Mouse (Mus musculus) bone marrow macrophage, adult 2 months (primary cell): ENCODE data around the gene Olfr160. TPM values are rescaled to one million over a fixed set of nuclear protein-coding genes. Genes with fewer than 3 reads are reported as not detected.

Experiments
- H3K27ac ChIP-seq: 2 replicates; pipeline ENCODE4 v1.5.1; 2012; ENCODE audit warnings: low read depth, low read length; ENCODE audit not compliant: insufficient read depth
- H3K4me1 ChIP-seq: 2 replicates; pipeline ENCODE4 v1.6.1; 2012; ENCODE audit warnings: low read length; ENCODE audit not compliant: control insufficient read depth, insufficient read depth
- H3K4me3 ChIP-seq: 2 replicates; pipeline ENCODE4 v1.5.1; 2012; ENCODE audit warnings: mild to moderate bottlenecking, low read length, moderate library complexity; ENCODE audit not compliant: insufficient read depth
- CTCF ChIP-seq: IDR thresholded peaks from 2 replicates; pipeline ENCODE4 v1.5.1; 2012; ENCODE audit warnings: low read depth, mild to moderate bottlenecking, low read length, moderate library complexity
- POLR2A ChIP-seq: IDR thresholded peaks from 2 replicates; pipeline ENCODE4 v1.6.1; 2012; ENCODE audit warnings: mild to moderate bottlenecking, low read depth, low read length, borderline replicate concordance
- polyA plus RNA-seq: library from polyadenylated mRNA; stranded (reverse); fragments of >200 nt; gene quantifications from 2 replicates; pipeline ENCODE4 v1.2.4, GENCODE M21; 2012; ENCODE audit not compliant: missing spikeins, insufficient read depth, insufficient read length

Gene Olfr160
- not detected in 2 replicates for polyA plus RNA-seq

DNA sequence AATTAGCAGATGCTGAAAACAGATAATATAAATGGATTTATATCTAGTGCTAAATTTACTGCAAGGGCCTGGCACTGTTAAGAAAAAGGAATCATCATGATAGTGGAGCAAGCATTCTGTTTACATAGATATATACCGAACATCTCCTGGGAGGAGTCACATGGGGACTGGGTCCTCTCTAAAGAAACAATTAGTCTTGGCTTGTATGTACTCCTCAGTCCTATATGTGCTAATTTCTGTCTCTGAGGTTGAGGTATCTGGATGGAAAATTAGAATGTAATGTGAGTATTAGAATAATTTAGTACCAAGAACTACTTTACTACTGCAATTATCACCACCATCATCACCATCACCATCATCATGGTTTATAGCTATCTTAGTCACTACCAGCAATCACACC lies at the start of gene Olfr160:
TSS of gene Olfr160 (minus strand) at position 101 of the 400 bp plus-strand sequence.
- no peak for TF ChIP-seq CTCF
- no peak for TF ChIP-seq POLR2A
- Histone ChIP-seq H3K4me1 (no peaks in the 10 kb centered on the region), H3K4me3 (no peak within 1 kb of the TSS), H3K27ac (no peak within 1 kb of the TSS)

DNA sequence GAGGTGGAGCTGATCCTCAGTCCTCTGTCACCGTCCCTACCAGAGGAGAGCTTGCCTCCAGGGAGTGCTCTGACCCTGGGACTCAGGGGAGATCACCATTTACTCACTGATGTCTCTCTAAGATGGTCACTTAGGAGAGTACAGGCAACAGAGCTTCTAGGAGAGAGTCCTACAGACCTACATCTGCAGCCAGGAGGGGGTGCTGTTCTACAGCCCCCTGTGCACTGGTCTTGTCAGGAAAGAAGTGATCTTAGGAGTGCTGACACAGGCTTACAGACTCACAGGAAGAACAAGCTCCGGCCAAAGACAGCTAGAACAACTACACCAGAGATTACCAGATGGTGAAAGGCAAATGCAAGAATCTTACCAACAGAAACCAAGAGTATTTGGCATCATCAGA lies 46.5 kb upstream of the Olfr160 start:
- no peak overlapping the region for H3K27ac ChIP-seq
- H3K4me3 ChIP-seq: no peak overlapping the region
- TF ChIP-seq POLR2A (no peak), CTCF (peak; percentile 11; the same call in 1 of the 2 replicates)
- H3K4me1 ChIP-seq: no peaks in the 10 kb centered on the region

DNA sequence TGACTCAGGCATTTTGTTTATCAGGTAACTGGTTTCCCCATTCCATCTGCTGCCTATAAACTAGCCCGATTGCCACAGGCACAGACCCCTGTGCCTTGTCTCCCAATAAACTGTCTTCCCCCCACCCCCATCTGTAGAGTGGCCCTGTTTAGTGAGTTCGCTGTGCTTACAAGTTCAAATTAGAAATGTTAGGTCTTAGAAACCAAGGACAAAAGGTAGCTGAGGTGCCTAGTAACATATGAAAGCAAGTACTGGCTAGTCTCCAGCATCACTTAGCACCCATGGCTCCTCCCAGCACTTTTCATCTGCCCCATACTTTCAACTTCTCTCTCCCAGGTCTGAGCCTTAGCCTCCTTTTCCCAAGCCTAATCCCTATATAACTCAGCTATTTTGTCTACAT lies 45.7 kb upstream of the Olfr160 start:
- no peak for TF ChIP-seq CTCF
- no peak for TF ChIP-seq POLR2A
- no peaks in the 10 kb centered on the region for H3K4me1 ChIP-seq

DNA sequence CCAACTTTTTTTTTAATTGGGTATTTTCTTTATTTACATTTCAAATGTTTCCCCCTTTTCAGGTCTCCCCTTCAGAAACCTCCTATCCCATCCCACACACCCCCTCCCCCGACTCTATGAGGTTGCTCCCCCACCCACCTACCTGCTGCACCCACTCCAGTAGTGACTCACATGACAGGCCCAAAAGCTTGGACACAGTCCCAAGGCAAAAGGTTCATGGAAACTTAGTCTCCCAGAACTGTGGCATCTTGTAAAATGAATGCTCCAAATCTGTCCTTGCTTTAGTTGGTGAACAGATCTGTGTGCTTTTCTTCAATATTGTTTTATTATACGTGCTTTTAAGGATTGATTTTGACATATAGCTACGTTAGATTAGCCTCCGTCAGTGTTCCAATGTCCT lies 36.0 kb upstream of the Olfr160 start:
- TF ChIP-seq POLR2A (no peak), CTCF (no peak)
- Histone ChIP-seq H3K27ac (no peak overlapping the region), H3K4me1 (no peaks in the 10 kb centered on the region), H3K4me3 (no peak overlapping the region)

More for the DNA sequence above, 45.7 kb upstream of the Olfr160 start:
- no peak overlapping the region for H3K4me3 ChIP-seq
- no peak overlapping the region for H3K27ac ChIP-seq

DNA sequence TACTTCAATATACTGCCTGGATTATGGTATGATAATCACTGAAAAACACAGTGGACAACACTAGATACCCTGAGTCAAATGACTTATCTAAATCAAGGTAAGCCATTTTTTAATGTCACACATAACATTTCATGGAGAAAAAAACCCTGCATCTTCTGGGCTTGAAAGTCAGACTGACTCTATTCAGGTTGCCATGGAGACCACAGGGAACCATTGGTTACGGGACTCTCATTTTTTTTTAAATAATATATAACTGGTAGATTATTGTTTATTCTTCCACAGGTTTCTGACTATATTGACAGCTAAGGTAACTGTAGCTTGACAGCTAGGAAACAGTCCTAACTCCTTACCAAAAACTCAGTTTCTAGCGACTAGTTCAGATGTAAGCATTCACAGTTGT lies 35.4 kb upstream of the Olfr160 start:
- no peak overlapping the region for H3K27ac ChIP-seq
- no peaks in the 10 kb centered on the region for H3K4me1 ChIP-seq
- TF ChIP-seq POLR2A (no peak), CTCF (no peak)
- H3K4me3 ChIP-seq: no peak overlapping the region

DNA sequence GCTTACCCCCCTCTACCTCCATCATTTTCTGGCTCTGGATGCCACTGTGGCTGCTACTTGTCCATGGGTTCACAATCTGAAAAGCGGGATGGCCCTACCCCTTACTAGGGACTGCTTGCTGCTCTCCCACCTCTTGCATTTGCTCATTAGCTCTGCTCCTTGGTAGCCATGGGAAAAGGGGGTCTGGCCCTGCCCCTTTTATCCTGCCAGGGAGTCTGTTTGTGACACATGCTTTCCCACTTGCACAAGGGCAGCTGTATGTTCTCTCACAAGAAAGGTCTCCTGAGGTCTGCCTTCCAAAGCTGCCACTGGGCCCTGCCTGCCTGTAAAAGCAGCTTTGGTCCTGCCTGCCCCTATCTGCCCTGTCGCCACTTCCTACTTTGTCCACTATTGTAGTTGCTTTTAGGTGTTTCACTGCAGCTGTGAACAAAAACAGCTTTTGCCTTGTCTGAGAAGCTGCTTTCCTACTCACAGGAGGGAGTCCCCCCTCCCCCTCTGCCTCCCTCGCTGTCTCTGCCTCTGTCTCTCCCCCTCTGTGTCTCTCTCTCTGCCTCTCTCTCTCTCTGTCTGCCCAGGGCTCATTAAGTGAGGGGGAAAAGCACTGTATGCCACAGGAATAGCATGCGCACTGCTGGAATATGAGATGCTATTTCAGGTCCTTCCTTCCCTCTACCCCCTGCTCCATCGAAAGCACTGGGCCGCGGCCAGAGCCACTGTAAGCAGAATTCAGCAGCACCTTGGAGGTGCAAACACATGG lies 34.4 kb upstream of the Olfr160 start:
- no peak overlapping the region for H3K4me3 ChIP-seq
- H3K27ac ChIP-seq: no peak overlapping the region
- no peaks in the 10 kb centered on the region for H3K4me1 ChIP-seq
- TF ChIP-seq POLR2A (no peak), CTCF (no peak)

DNA sequence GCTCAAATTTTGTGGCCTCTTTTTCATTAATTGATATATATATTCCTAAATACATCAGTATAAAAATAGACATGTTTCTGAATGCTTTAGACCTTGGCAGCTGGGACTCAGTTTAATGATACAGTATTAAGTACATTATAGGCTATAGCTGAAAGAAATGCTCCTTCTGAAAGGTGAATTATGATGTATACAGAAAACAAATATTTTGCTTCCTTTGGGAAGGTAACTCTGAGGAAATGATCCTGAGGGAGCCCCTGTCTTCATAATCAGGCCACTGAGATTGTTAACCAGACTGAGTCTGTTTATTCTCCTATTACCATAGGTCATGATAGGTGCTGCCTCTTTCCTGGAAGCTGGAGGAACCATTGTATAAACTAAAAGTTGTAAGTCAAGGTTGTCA lies 28.8 kb upstream of the Olfr160 start, which contains the start of gene Olfr874:
TSS of gene Olfr874 (plus strand) at position 301 of the 400 bp plus-strand sequence.
- H3K4me1 ChIP-seq: no peaks in the 10 kb centered on the region
- no peak for TF ChIP-seq POLR2A
- no peak for TF ChIP-seq CTCF
- H3K27ac ChIP-seq: no peak within 1 kb of the TSS
- H3K4me3 ChIP-seq: no peak within 1 kb of the TSS

DNA sequence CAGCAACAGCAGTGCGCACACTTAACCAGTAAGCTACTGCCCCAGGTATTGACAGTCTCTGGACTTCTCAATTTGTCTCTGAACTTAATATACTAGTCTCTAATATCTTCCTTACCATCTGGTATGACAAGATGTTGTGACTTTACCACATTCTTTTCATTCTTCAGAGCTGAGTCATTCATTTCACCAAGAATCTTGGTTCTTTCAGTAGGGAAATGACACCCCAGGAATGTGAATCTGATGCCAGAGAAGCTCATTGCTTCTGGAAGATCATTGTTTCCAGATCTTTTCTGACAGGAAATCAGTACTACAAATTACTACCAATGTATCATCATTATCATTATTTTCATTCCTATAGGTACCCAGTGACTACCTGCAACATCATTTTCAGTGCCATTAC lies 18.3 kb upstream of the Olfr160 start:
- no peak overlapping the region for H3K27ac ChIP-seq
- H3K4me1 ChIP-seq: no peaks in the 10 kb centered on the region
- no peak overlapping the region for H3K4me3 ChIP-seq
- TF ChIP-seq POLR2A: no peak
- TF ChIP-seq CTCF: no peak

DNA sequence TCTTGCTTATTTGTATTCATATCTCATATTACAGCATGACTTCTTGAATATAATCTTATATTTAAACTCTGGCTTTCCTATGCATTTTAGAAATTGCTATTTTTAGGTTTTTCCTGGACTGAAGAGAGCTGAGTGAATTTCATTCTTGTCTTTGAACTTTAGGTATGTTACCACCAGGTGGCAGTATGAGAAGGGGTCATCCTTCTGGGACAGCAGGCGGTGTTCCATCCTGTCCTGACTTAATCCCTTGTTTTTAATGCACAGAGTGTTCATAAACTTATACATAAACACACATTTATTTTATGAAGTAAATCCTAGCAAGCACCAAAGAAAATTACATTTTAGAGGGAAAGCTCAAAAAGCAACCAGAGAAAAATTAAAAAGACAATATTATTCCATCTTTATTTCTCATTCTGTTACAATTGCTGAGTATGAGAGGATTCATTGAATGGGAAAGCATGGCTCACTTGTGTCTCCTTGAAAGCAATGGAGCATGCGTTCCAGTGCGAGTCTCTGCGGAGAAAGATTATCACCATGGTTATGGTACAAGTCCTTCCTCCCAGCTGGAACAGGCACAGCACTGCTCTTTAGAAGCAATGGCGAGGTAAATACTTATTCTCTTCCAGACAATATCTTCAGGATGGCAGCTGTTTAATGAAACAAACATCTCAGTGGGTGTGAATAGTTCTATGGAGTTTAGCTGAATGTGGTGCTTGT lies 25.9 kb downstream of the Olfr160 start:
- no peak overlapping the region for H3K4me3 ChIP-seq
- TF ChIP-seq POLR2A (no peak), CTCF (no peak)
- H3K27ac ChIP-seq: no peak overlapping the region
- no peaks in the 10 kb centered on the region for H3K4me1 ChIP-seq

DNA sequence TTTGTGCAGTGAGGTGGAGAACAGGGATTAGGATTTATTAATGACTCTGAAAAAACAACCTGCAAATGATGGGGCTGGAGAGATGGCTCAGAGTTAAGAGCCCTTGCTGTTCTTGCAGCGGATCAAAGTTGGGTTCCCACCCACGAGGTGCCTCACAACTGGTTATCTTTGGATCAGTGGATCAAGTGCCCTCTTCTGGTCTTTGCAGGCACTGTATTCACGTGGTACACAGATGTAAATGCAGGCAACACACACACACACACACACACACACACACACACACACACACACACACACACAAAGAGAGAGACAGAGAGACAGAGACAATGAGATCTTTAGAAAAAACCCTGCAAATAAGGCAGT lies 28.1 kb downstream of the Olfr160 start:
- Histone ChIP-seq H3K27ac (no peak overlapping the region), H3K4me3 (no peak overlapping the region), H3K4me1 (no peaks in the 10 kb centered on the region)
- no peak for TF ChIP-seq CTCF
- TF ChIP-seq POLR2A: no peak
